Mouse (Mus musculus) intestine, postnatal 0 days (tissue): ENCODE results near the gene Prom2. TPM values are rescaled to one million over a fixed set of nuclear protein-coding genes. Genes with fewer than 3 reads are reported as not detected.

Source experiments
- ATAC-seq: fragments of 200-750 bp; cut with Nextera tagmentation; 2 replicates; pipeline ENCODE4 v1.8.0; 2017; ENCODE audit warnings: mild to moderate bottlenecking, moderate TSS enrichment, moderate library complexity
- H3K27ac ChIP-seq: fragments of 300-500 bp; sonication (generic); 2 replicates; pipeline ENCODE4 v1.5.1; 2014; ENCODE audit warnings: mild to moderate bottlenecking, low read depth, low read length, moderate library complexity
- H3K27me3 ChIP-seq: fragments of 300-500 bp; sonication (generic); replicated peaks from 2 replicates; pipeline ENCODE4 v1.6.1; 2014; ENCODE audit warnings: low read length, mixed read lengths; ENCODE audit not compliant: control insufficient read depth, insufficient read depth
- H3K36me3 ChIP-seq: fragments of 300-500 bp; sonication (generic); 2 replicates; pipeline ENCODE4 v1.6.1; 2014; ENCODE audit warnings: mild to moderate bottlenecking, moderate library complexity; ENCODE audit not compliant: control insufficient read depth, insufficient read depth
- H3K4me1 ChIP-seq: fragments of 300-500 bp; sonication (generic); replicated peaks from 2 replicates; pipeline ENCODE4 v1.6.1; 2014; ENCODE audit warnings: antibody characterized with exemption, low read length, mixed read lengths; ENCODE audit not compliant: control insufficient read depth, insufficient read depth
- H3K4me2 ChIP-seq: fragments of 300-500 bp; sonication (generic); replicated peaks from 2 replicates; pipeline ENCODE4 v1.6.1; 2014; ENCODE audit warnings: low read depth, mild to moderate bottlenecking, moderate library complexity
- H3K4me3 ChIP-seq: fragments of 300-500 bp; sonication (generic); 2 replicates; pipeline ENCODE4 v1.5.1; 2014; ENCODE audit warnings: low read depth, low read length
- H3K9ac ChIP-seq: fragments of 300-500 bp; sonication (generic); 2 replicates; pipeline ENCODE4 v1.6.1; 2014; ENCODE audit warnings: mild to moderate bottlenecking, low read depth, low read length
- H3K9me3 ChIP-seq: fragments of 300-500 bp; sonication (generic); 2 replicates; pipeline ENCODE4 v1.6.1; 2016; ENCODE audit warnings: mixed run types; ENCODE audit not compliant: control insufficient read depth
- CTCF ChIP-seq: sonication (generic); IDR thresholded peaks from 2 replicates; pipeline ENCODE4 v1.5.1; 2016; ENCODE audit warnings: low read depth, mild to moderate bottlenecking, control low read depth, antibody characterized with exemption, moderate library complexity
- WGBS: fragments of 180-500 bp; shearing (Covaris S2); extraction: QIAGEN DNeasy Blood & Tissue Kit; methylation state at CpG from one replicate; pipeline ENCODE4 v1.1.7; 2014; 5-methylcytosine and 5-hydroxymethylcytosine counted together
- polyA plus RNA-seq: library from polyadenylated mRNA; unstranded; fragments of >200 nt; fragmentation: Nextera tagmentation; extraction: Ambion mirVana; gene quantifications from 2 replicates; pipeline ENCODE4 v1.2.1, GENCODE M21; 2015

The Prom2 gene
- polyA plus RNA-seq, 1 experiment from 2014 or later: 0.04 TPM

- Histone ChIP-seq H3K9ac (no peak overlapping the region), H3K27me3 (no peaks in the 10 kb centered on the region), H3K27ac (no peak overlapping the region), H3K9me3 (no peaks in the 10 kb centered on the region), H3K36me3 (no peaks in the 10 kb centered on the region), H3K4me1 (no peaks in the 10 kb centered on the region), H3K4me3 (no peak overlapping the region), H3K4me2 (no peak overlapping the region)
- no peak for TF ChIP-seq CTCF
- no peak for ATAC-seq
- WGBS: 76% methylated on average over 3 of the region's 3 CpGs
Measured at GRCm38 (mm10) chr2:127530418-127530817, 10.8 kb downstream of the Prom2 start.

- Histone ChIP-seq H3K4me3 (no peak overlapping the region), H3K4me2 (no peak overlapping the region), H3K9me3 (no peaks in the 10 kb centered on the region), H3K27me3 (no peaks in the 10 kb centered on the region), H3K4me1 (no peaks in the 10 kb centered on the region; the same call in 1 of the 2 replicates), H3K36me3 (no peaks in the 10 kb centered on the region), H3K9ac (no peak overlapping the region), H3K27ac (no peak overlapping the region)
- 65% methylated on average over 3 of the region's 3 CpGs for WGBS
- ATAC-seq: no peak
- TF ChIP-seq CTCF: no peak
Measured at GRCm38 (mm10) chr2:127525004-127525775, 16.1 kb downstream of the Prom2 start.

- no peaks in the 10 kb centered on the region; the same call in 1 of the 2 replicates for H3K4me1 ChIP-seq
- H3K9me3 ChIP-seq: no peaks in the 10 kb centered on the region
- no peak overlapping the region for H3K4me2 ChIP-seq
- no peak overlapping the region for H3K9ac ChIP-seq
- H3K27ac ChIP-seq: no peak overlapping the region
- no peaks in the 10 kb centered on the region for H3K36me3 ChIP-seq
- TF ChIP-seq CTCF: no peak
- 50% methylated on average over 7 of the region's 7 CpGs for WGBS
- ATAC-seq: no peak
- no peaks in the 10 kb centered on the region for H3K27me3 ChIP-seq
- H3K4me3 ChIP-seq: no peak overlapping the region
Measured at GRCm38 (mm10) chr2:127523950-127524729, 17.1 kb downstream of the Prom2 start.

GRCm38 (mm10) chr2:127522006-127522441 is 19.2 kb downstream of the Prom2 start, which contains the start of gene Kcnip3:
TSS of gene Kcnip3 (minus strand) at chr2:127522094.
- no peak within 1 kb of the TSS for H3K27ac ChIP-seq
- H3K9me3 ChIP-seq: no peaks in the 10 kb centered on the region
- no peak within 1 kb of the TSS for H3K9ac ChIP-seq
- no peaks in the 10 kb centered on the region; the same call in 1 of the 2 replicates for H3K4me1 ChIP-seq
- no peaks in the 10 kb centered on the region for H3K27me3 ChIP-seq
- TF ChIP-seq CTCF: no peak
- no peak for ATAC-seq
- WGBS: 9% methylated on average over 10 of the region's 10 CpGs
- peak within 1 kb of the TSS; percentile 28 for H3K4me3 ChIP-seq
- H3K4me2 ChIP-seq: peak within 1 kb of the TSS; percentile 48
- H3K36me3 ChIP-seq: no peaks in the 10 kb centered on the region

GRCm38 (mm10) chr2:127521172-127522005 is 19.9 kb downstream of the Prom2 start:
- Histone ChIP-seq H3K27me3 (no peaks in the 10 kb centered on the region), H3K4me3 (peak overlapping the region; percentile 28), H3K36me3 (no peaks in the 10 kb centered on the region), H3K27ac (no peak overlapping the region), H3K9me3 (no peaks in the 10 kb centered on the region), H3K9ac (no peak overlapping the region), H3K4me1 (no peaks in the 10 kb centered on the region; the same call in 1 of the 2 replicates), H3K4me2 (peak overlapping the region; percentile 48)
- WGBS: 4% methylated on average over 18 of the region's 18 CpGs
- no peak for TF ChIP-seq CTCF
- ATAC-seq: no peak
